Comparison of ENCODE assay signal across 14 mouse cellular contexts in the genomic region with DNA sequence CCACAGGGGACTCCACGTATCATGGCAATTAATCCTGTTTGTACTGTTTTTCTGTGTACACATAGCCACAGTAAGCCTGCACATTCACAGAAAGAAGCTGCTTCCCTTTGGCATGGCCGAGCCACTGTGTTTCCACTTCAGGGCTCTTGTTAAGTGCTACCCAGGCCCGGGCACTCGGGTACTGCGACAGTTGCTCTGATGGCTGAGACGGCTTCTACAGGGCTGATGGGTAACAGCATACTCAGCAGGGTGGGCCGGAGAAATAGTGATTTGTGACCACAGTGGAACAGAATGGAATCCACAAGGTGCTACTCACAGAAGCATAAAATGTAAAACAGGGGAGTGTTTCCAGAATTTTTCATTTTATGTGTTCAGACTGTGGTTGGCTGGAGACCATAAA. TPM values are rescaled to one million over a fixed set of nuclear protein-coding genes. Genes with fewer than 3 reads are reported as not detected.
DNase-seq lines count a peak whose midpoint lies in the region; ATAC-seq and TF ChIP-seq lines count a peak whose summit lies in the region.
"Had no signal": no experiment of that assay in that cellular context is flagged by ENCODE, and none has a peak within 500 bp of the region (broad histone marks: within the 10 kb centered on the region; RNA-seq: fewer than 3 reads in every experiment).

No protein-coding gene starts in this region.

- DNase-seq in cerebellum, postnatal 10 days: peak; percentile 68
- DNase-seq in cerebellum, adult 8-10 months: no peak
- DNase-seq in kidney, postnatal 0 days (ENCODE audit: low spot score): peak; percentile 21
- peak; percentile 32 for DNase-seq in midbrain, postnatal 0 days (ENCODE audit: low spot score)
- no peak for DNase-seq in gastrocnemius, adult 2 months
- DNase-seq in thymus, postnatal 10 days (ENCODE audit: low spot score in 2 of 2): no peak
- DNase-seq: adrenal gland, adult 8-10 months; kidney, postnatal 14 days; right cerebral cortex, postnatal 4 days had no signal

- H3K27ac ChIP-seq in kidney, postnatal 0 days: peak overlapping the region; percentile 0; the same call in 1 of the 2 replicates
- H3K27ac ChIP-seq in kidney, embryonic 14.5 days (ENCODE audit: low read depth, low read length): no peak overlapping the region
- peak overlapping the region; percentile 86 for H3K27ac ChIP-seq in hindbrain, embryonic 13.5 days
- peak overlapping the region; percentile 65; the same call in 1 of the 2 replicates for H3K27ac ChIP-seq in midbrain, postnatal 0 days (ENCODE audit: low read depth, low read length)
- no peak overlapping the region for H3K27ac ChIP-seq in gastrocnemius, adult 2 months
- H3K27ac ChIP-seq: stomach, embryonic 15.5 days had no signal

- intact Hi-C loops in gastrocnemius, adult 2 months (cut with DNase I): no loop called here

- no peaks in the 10 kb centered on the region for H3K9me3 ChIP-seq in kidney, postnatal 0 days (replicated peaks; ENCODE audit: low read length)
- H3K9me3 ChIP-seq in kidney, embryonic 14.5 days (ENCODE audit: control insufficient read depth, low read length): no peaks in the 10 kb centered on the region
- H3K9me3 ChIP-seq in hindbrain, embryonic 13.5 days: no peaks in the 10 kb centered on the region
- H3K9me3 ChIP-seq in midbrain, postnatal 0 days (ENCODE audit: low read length): no peaks in the 10 kb centered on the region
- H3K9me3 ChIP-seq: stomach, embryonic 15.5 days had no signal

- H3K4me2 ChIP-seq in kidney, postnatal 0 days (ENCODE audit: low read length): no peak overlapping the region
- H3K4me2 ChIP-seq in kidney, embryonic 14.5 days (replicated peaks; ENCODE audit: low read depth, low read length): no peak overlapping the region
- H3K4me2 ChIP-seq in hindbrain, embryonic 13.5 days: no peak overlapping the region
- no peak overlapping the region for H3K4me2 ChIP-seq in midbrain, postnatal 0 days (ENCODE audit: low read depth, low read length, poor library complexity, severe bottlenecking)
- H3K4me2 ChIP-seq: heart, embryonic 11.5 days; liver, embryonic 11.5 days; stomach, embryonic 15.5 days had no signal

- WGBS in kidney, postnatal 0 days: 51% methylated on average over 7 of the region's 7 CpGs
- 63% methylated on average over 7 of the region's 7 CpGs for WGBS in kidney, embryonic 14.5 days
- 67% methylated on average over 7 of the region's 7 CpGs for WGBS in hindbrain, embryonic 13.5 days
- WGBS in midbrain, postnatal 0 days: 46% methylated on average over 7 of the region's 7 CpGs

- TF ChIP-seq CTCF in kidney, postnatal 0 days (IDR thresholded peaks at IDR 0.05; ENCODE audit: low read depth): no peak
- TF ChIP-seq CTCF in midbrain, postnatal 0 days (IDR thresholded peaks at IDR 0.05): no peak
- TF ChIP-seq CTCF in gastrocnemius, adult 2 months (IDR thresholded peaks at IDR 0.05): no peak

- ATAC-seq in kidney, postnatal 0 days (replicated peaks; ENCODE audit: low FRiP score, low read depth): no peak
- ATAC-seq in kidney, embryonic 14.5 days (ENCODE audit: low FRiP score, low TSS enrichment): no peak
- no peak for ATAC-seq in hindbrain, embryonic 13.5 days (ENCODE audit: low FRiP score)
- ATAC-seq in midbrain, postnatal 0 days (ENCODE audit: low FRiP score): no peak

- H3K27me3 ChIP-seq in kidney, postnatal 0 days (ENCODE audit: insufficient read depth, low read length): no peaks in the 10 kb centered on the region
- H3K27me3 ChIP-seq in kidney, embryonic 14.5 days (ENCODE audit: control insufficient read depth, insufficient read depth, low read length): no peaks in the 10 kb centered on the region
- H3K27me3 ChIP-seq in hindbrain, embryonic 13.5 days: no peaks in the 10 kb centered on the region
- no peaks in the 10 kb centered on the region for H3K27me3 ChIP-seq in midbrain, postnatal 0 days (ENCODE audit: insufficient read depth, low read length)
- H3K27me3 ChIP-seq: stomach, embryonic 15.5 days had no signal

- no peaks in the 10 kb centered on the region for H3K36me3 ChIP-seq in kidney, postnatal 0 days (ENCODE audit: insufficient read depth, low read length)
- H3K36me3 ChIP-seq in kidney, embryonic 14.5 days (ENCODE audit: control insufficient read depth, insufficient read depth, low read length): no peaks in the 10 kb centered on the region
- peaks cover 9% of the 10 kb centered on the region; the same call in 1 of the 2 replicates for H3K36me3 ChIP-seq in hindbrain, embryonic 13.5 days
- no peaks in the 10 kb centered on the region for H3K36me3 ChIP-seq in midbrain, postnatal 0 days (ENCODE audit: insufficient read depth, low read length)
- H3K36me3 ChIP-seq: stomach, embryonic 15.5 days had no signal

- H3K9ac ChIP-seq in kidney, postnatal 0 days (ENCODE audit: low read depth, low read length): no peak overlapping the region
- no peak overlapping the region for H3K9ac ChIP-seq in kidney, embryonic 14.5 days (ENCODE audit: low read depth, low read length)
- no peak overlapping the region for H3K9ac ChIP-seq in hindbrain, embryonic 13.5 days
- H3K9ac ChIP-seq in midbrain, postnatal 0 days (replicated peaks; ENCODE audit: low read length, poor library complexity, severe bottlenecking): no peak overlapping the region
- H3K9ac ChIP-seq: stomach, embryonic 15.5 days had no signal

- H3K4me1 ChIP-seq in kidney, postnatal 0 days (replicated peaks; ENCODE audit: insufficient read depth, low read length): 0 out of 2 replicates have a peak, but pooled peaks cover 10% of the 10 kb centered on the region
- H3K4me1 ChIP-seq in kidney, embryonic 14.5 days (ENCODE audit: control insufficient read depth, insufficient read depth, low read length): peaks cover 9% of the 10 kb centered on the region; the same call in 1 of the 2 replicates
- H3K4me1 ChIP-seq in hindbrain, embryonic 13.5 days (replicated peaks): peaks cover 40% of the 10 kb centered on the region
- peaks cover 15% of the 10 kb centered on the region; the same call in 1 of the 2 replicates for H3K4me1 ChIP-seq in midbrain, postnatal 0 days (ENCODE audit: insufficient read depth, low read length)

- no peak overlapping the region for H3K4me3 ChIP-seq in kidney, postnatal 0 days (replicated peaks; ENCODE audit: low read depth, low read length)
- H3K4me3 ChIP-seq in kidney, embryonic 14.5 days (ENCODE audit: low read length): no peak overlapping the region
- H3K4me3 ChIP-seq in hindbrain, embryonic 13.5 days: no peak overlapping the region
- no peak overlapping the region for H3K4me3 ChIP-seq in midbrain, postnatal 0 days (ENCODE audit: low read depth, low read length)
- H3K4me3 ChIP-seq in gastrocnemius, adult 2 months: no peak overlapping the region
- H3K4me3 ChIP-seq: stomach, embryonic 15.5 days had no signal

RNA-seq across cellular contexts. Expression of gene Kidins220, which starts 45.7 kb away (rescaled TPM):
- polyA plus RNA-seq in kidney, postnatal 0 days (2015; fragmentation: Nextera tagmentation; extraction: Ambion mirVana): 25.1 and 25.8 TPM in 2 replicates
- 16.2 and 38.2 TPM in 2 replicates for polyA plus RNA-seq in kidney, embryonic 14.5 days (2014; fragmentation: Nextera tagmentation; extraction: Ambion mirVana)
- polyA plus RNA-seq in hindbrain, embryonic 13.5 days (2015; fragmentation: Nextera tagmentation; extraction: Ambion mirVana): 121 and 126 TPM in 2 replicates
- 295 and 357 TPM in 2 replicates for total RNA-seq in midbrain, postnatal 0 days (2014; rRNA removed)
- 98.2 and 104 TPM in 2 replicates for polyA plus RNA-seq in midbrain, postnatal 0 days (2015; fragmentation: Nextera tagmentation; extraction: Ambion mirVana)
- total RNA-seq in gastrocnemius, adult 2 months (2021): 10 to 100 TPM; 51.3 to 56.5 TPM

Comparison
In these comparisons a context has a peak if more than half of its experiments do, and no peak if none do; other contexts are left out.
1. DNase-seq: peak in cerebellum, postnatal 10 days (2 of 2), kidney, postnatal 0 days (single experiment) and midbrain, postnatal 0 days (single experiment); none in cerebellum, adult 8-10 months (single experiment), gastrocnemius, adult 2 months (single experiment) and thymus, postnatal 10 days (0 of 2).
2. H3K27ac ChIP-seq: peak in kidney, postnatal 0 days (single experiment), hindbrain, embryonic 13.5 days (single experiment) and midbrain, postnatal 0 days (single experiment); none in kidney, embryonic 14.5 days (single experiment) and gastrocnemius, adult 2 months (single experiment).